Mouse (Mus musculus) heart, postnatal 14 days (tissue): ENCODE data around the gene Cacna1g. TPM values are rescaled to one million over a fixed set of nuclear protein-coding genes. Genes with fewer than 3 reads are reported as not detected.

ENCODE experiments used
- DNase-seq, 2 experiments: peaks; one replicate each; pipeline ENCODE4 v3.0.0; 2021 to 2022
- intact Hi-C: fragments of 180-260 bp; cut with DNase I; formaldehyde crosslinking; loops from one replicate; pipeline ENCODE4 v1.15.1; 2025
- total RNA-seq, 2 experiments: library from RNA; stranded (reverse); gene quantifications; 2 replicates each; pipeline ENCODE4 v1.2.3; 2021

Gene Cacna1g
- total RNA-seq, 2 experiments from 2014 or later, result 27.6 to 28.8 TPM

- no peak for DNase-seq
- intact Hi-C loops, result no loop called here
Observed at GRCm38 (mm10) chr11:94379061-94379460, 94.9 kb downstream of the Cacna1g start.

DNA sequence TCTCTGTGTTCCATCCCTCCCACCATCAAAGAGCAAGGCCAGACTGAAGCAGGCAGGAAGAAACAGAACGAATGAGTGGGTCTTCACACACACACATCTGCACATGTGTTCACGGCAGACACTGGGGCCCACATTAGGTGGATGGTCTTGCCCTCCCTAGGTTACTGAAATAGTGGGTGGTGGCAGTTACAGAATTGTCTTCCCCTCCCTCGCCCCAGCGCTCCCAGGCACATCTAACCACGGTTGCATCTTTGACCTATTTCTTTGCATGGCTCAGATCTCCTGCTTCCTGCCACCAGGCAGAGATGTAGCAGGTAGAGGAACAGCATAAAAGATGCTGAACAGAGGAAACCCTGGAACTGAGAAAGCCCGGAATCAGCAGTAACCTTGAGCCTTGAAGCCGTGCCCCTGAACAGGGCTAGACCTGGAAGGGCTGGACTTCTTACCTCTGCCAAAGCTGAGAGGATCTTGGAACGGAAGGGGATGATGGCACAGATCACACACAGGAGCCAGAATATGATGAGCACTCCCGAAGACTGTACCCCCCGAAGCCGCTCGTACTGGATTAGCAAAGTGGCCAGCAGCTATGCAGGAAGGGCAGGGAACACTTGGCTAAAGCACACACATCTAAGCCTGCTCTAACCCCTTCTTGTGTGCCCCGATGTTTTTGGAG lies 99.6 kb downstream of the Cacna1g start:
- DNase-seq, result no peak
- intact Hi-C loops, result no loop called here

GRCm38 (mm10) chr11:94370809-94371208 lies 103.2 kb downstream of the Cacna1g start:
- DNase-seq, result no peak
- intact Hi-C loops, result no loop called here

DNA sequence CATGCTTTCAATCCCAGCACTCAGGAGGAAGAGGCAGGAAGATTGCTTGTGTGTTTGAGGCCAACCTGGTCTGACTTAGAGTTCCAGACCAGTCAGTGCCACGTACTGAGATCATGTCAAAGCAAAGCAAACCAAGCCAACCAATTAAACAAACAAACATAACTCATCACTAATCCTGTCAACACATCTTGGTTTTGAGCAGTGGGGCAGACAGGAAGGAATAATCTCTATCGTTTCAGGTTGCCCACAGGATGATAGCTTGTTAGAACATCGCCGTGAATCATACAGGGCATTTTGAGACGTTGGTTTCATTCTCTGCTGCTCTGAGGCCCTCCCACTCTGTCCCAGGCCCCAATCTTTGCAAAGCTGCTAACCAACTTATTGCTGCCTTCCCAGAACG lies 104.0 kb downstream of the Cacna1g start:
- no peak for DNase-seq
- intact Hi-C loops, result no loop called here

GRCm38 (mm10) chr11:94365340-94365739 lies 108.7 kb downstream of the Cacna1g start:
- intact Hi-C loops, result no loop called here
- no peak for DNase-seq

- no peak for DNase-seq
- intact Hi-C loops, result no loop called here
Observed at GRCm38 (mm10) chr11:94363690-94364089, 110.3 kb downstream of the Cacna1g start.

DNA sequence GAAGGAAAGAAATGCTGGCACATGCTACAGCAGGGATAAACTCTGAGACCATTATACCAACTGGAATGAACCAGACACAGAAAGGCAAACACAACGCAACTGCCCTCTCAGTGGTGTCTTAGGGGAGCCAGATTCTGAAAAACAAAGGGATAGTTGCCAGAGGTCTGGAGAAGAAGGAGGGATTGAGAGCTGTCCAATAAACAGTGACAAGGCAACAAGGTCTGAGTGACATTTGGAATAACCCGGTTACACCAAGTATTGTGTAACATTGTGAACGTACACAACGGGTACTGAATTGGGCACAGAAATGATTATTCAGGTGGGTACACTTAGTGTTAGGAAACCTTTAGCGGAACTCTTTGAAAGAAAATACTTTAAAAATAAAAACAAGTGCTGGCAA lies 111.9 kb downstream of the Cacna1g start:
- no peak for DNase-seq
- intact Hi-C loops, result no loop called here

- DNase-seq, result no peak
- intact Hi-C loops, result no loop called here
Observed at GRCm38 (mm10) chr11:94361166-94361870, 112.7 kb downstream of the Cacna1g start.

DNA sequence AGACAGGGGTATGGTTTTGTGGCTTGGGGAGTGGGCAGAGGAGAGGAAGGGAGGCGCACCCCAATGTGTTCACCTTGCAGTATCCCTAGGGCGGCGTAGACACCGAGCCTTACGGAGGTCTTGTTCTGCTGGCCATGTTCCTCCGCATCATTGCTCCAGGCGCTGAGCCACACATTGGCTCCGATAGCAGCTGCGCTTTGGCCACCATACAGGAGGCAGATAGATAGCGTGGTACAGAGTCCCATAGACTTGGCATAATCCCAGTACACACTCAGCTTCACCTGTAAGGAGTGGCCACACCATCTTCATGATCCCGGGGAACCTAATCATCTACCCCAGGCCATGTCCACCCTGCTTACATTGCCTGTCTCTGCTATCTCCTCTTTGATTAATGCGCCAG lies 114.8 kb downstream of the Cacna1g start:
- intact Hi-C loops, result no loop called here
- no peak for DNase-seq

Other genes starting within 250 kb of the Cacna1g start
- gene Wfikkn2, start 228.2 kb downstream of the Cacna1g start, total RNA-seq, result 1 to 10 TPM; 1.5 to 1.8 TPM
- not detected for gene Gm21885, start 192.3 kb downstream of the Cacna1g start, total RNA-seq
- gene Luc7l3, start 152.2 kb downstream of the Cacna1g start, total RNA-seq, result 10 to 100 TPM; 40.6 to 45.0 TPM
- 100 to 1,000 TPM; 227 to 239 TPM for gene Ankrd40, start 146.2 kb downstream of the Cacna1g start, total RNA-seq
- 1 to 10 TPM; 2.6 to 3.3 TPM for gene Abcc3, start 81.2 kb downstream of the Cacna1g start, total RNA-seq
- 1 to 10 TPM in 1 of 2 experiments, under 1 TPM in 1; 0.54 to 1.1 TPM for gene Spata20, start 12.0 kb upstream of the Cacna1g start, total RNA-seq
- gene Epn3, start 25.8 kb upstream of the Cacna1g start, total RNA-seq, result 10 to 100 TPM; 19.9 to 24.0 TPM
- gene Mycbpap, start 47.5 kb upstream of the Cacna1g start, total RNA-seq, result 1 to 10 TPM; 1.4 to 2.1 TPM
- 1 to 10 TPM; 9.4 to 9.6 TPM for gene Rsad1, start 75.1 kb upstream of the Cacna1g start, total RNA-seq
- 1 to 10 TPM in 1 of 2 experiments, under 1 TPM in 1; 0.22 to 2.4 TPM for gene Chad, start 90.8 kb upstream of the Cacna1g start, total RNA-seq
- gene Acsf2, start 127.7 kb upstream of the Cacna1g start, total RNA-seq, result 10 to 100 TPM; 31.6 to 35.6 TPM
- 10 to 100 TPM; 34.7 to 37.3 TPM for gene Lrrc59, start 155.6 kb upstream of the Cacna1g start, total RNA-seq
- gene Mrpl27, start 179.6 kb upstream of the Cacna1g start, total RNA-seq, result 10 to 100 TPM; 57.1 to 62.9 TPM
- gene Eme1, start 179.8 kb upstream of the Cacna1g start, total RNA-seq, result 1 to 10 TPM in 1 of 2 experiments, under 1 TPM in 1; 0.45 to 1.5 TPM
- gene Xylt2, start 203.3 kb upstream of the Cacna1g start, total RNA-seq, result 10 to 100 TPM; 12.5 to 15.1 TPM
- gene Gm11541, start 230.3 kb upstream of the Cacna1g start, total RNA-seq, result not detected